Mouse (Mus musculus): Measurements from ENCODE around the gene Emilin3. TPM values are rescaled to one million over a fixed set of nuclear protein-coding genes. Genes with fewer than 3 reads are reported as not detected.

Gene Emilin3
- polyA plus RNA-seq, 1 experiment from 2014 or later = 2.5 TPM

Other genes with a start within 250 kb of the Emilin3 start
- gene Plcg1, start 181.0 kb downstream of the Emilin3 start, polyA plus RNA-seq (2016; fragmentation: Nextera tagmentation; extraction: Ambion mirVana) = 37.5 and 44.9 TPM in 2 replicates
- gene Zhx3, start 39.3 kb downstream of the Emilin3 start, polyA plus RNA-seq (2016; fragmentation: Nextera tagmentation; extraction: Ambion mirVana) = 5.9 and 6.1 TPM in 2 replicates
- gene Lpin3, start 31.7 kb downstream of the Emilin3 start, polyA plus RNA-seq (2016; fragmentation: Nextera tagmentation; extraction: Ambion mirVana) = 1.9 and 2.4 TPM in 2 replicates
- 16.6 and 22.9 TPM in 2 replicates for gene Chd6, start 196.7 kb upstream of the Emilin3 start, polyA plus RNA-seq (2016; fragmentation: Nextera tagmentation; extraction: Ambion mirVana)

All from heart, embryonic 10.5 days (tissue).